Mouse (Mus musculus) lung, embryonic 16.5 days (tissue): ENCODE data around the gene Erlec1. TPM values are rescaled to one million over a fixed set of nuclear protein-coding genes. Genes with fewer than 3 reads are reported as not detected.

Source experiments
- ATAC-seq: fragments of 200-750 bp; cut with Nextera tagmentation; 2 replicates; pipeline ENCODE4 v1.8.0; 2017; ENCODE audit warnings: low read depth, mild to moderate bottlenecking, moderate library complexity
- H3K27ac ChIP-seq: fragments of 300-500 bp; sonication (generic); 2 replicates; pipeline ENCODE4 v1.5.1; 2014; ENCODE audit warnings: mild to moderate bottlenecking, control low read depth, low read length
- H3K27me3 ChIP-seq: fragments of 300-500 bp; sonication (generic); 2 replicates; pipeline ENCODE4 v1.6.1; 2014; ENCODE audit warnings: low read depth, low read length, mixed read lengths; ENCODE audit not compliant: control insufficient read depth, insufficient read depth
- H3K36me3 ChIP-seq: fragments of 300-500 bp; sonication (generic); 2 replicates; pipeline ENCODE4 v1.6.1; 2014; ENCODE audit warnings: low read length; ENCODE audit not compliant: control insufficient read depth, insufficient read depth
- H3K4me1 ChIP-seq: fragments of 300-500 bp; sonication (generic); replicated peaks from 2 replicates; pipeline ENCODE4 v1.6.1; 2014; ENCODE audit warnings: low read length, mixed read lengths; ENCODE audit not compliant: control insufficient read depth, insufficient read depth
- H3K4me2 ChIP-seq: fragments of 300-500 bp; sonication (generic); 2 replicates; pipeline ENCODE4 v1.6.1; 2014; ENCODE audit warnings: low read depth, low read length, control low read depth
- H3K4me3 ChIP-seq: fragments of 300-500 bp; sonication (generic); 2 replicates; pipeline ENCODE4 v1.5.1; 2014; ENCODE audit warnings: mild to moderate bottlenecking, low read length, control low read depth
- H3K9ac ChIP-seq: fragments of 300-500 bp; sonication (generic); 2 replicates; pipeline ENCODE4 v1.6.1; 2014; ENCODE audit warnings: low read length, control low read depth
- H3K9me3 ChIP-seq: fragments of 300-500 bp; sonication (generic); 2 replicates; pipeline ENCODE4 v1.6.1; 2016; ENCODE audit warnings: low read length; ENCODE audit not compliant: control insufficient read depth
- WGBS: fragments of 180-500 bp; shearing (Covaris S2); extraction: QIAGEN DNeasy Blood & Tissue Kit; methylation state at CpG from one replicate; pipeline ENCODE4 v1.1.7; 2014; 5-methylcytosine and 5-hydroxymethylcytosine counted together
- polyA plus RNA-seq: library from polyadenylated mRNA; unstranded; fragments of >200 nt; fragmentation: Nextera tagmentation; extraction: Ambion mirVana; gene quantifications from 2 replicates; pipeline ENCODE4 v1.2.1, GENCODE M21; 2015

The Erlec1 gene
- 10.4 and 11.1 TPM in 2 replicates for polyA plus RNA-seq

DNA sequence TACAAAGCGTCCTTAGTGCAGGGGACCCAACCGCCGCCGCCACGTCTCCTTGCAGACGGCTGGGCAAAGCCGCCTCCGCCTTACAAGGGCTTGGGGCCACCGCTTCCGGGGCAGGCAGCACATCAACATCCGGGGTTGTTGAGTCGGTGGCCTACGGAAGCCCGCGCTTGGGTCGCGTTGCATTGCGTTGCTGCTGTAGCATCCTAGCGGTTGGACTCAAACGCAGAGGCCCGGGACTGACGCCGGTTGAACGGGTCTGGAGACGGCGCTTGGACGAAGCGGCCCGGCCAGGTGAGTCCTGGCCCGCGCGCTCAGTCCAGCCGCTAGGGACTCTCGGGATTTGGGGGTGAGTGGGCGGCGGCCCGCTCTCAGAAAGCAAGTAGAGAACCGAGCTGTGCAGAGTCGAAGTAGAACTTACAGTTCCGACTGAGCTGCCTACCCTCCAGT, at the start of gene Erlec1:
Erlec1 (minus strand) TSS at position 57 of the 447 bp plus-strand sequence.
- peak within 1 kb of the TSS; percentile 86 for H3K27ac ChIP-seq
- H3K9me3 ChIP-seq = peaks cover 5% of the 10 kb centered on the region; the same call in 1 of the 2 replicates
- peaks cover 12% of the 10 kb centered on the region for H3K36me3 ChIP-seq
- H3K4me3 ChIP-seq = peak within 1 kb of the TSS; percentile 77
- peak within 1 kb of the TSS; percentile 84 for H3K4me2 ChIP-seq
- no peaks in the 10 kb centered on the region for H3K27me3 ChIP-seq
- H3K4me1 ChIP-seq = peaks cover 6% of the 10 kb centered on the region
- ATAC-seq = peak; percentile 99
- H3K9ac ChIP-seq = peak within 1 kb of the TSS; percentile 88
- WGBS = under 1% methylated on average over 40 of the region's 40 CpGs

DNA sequence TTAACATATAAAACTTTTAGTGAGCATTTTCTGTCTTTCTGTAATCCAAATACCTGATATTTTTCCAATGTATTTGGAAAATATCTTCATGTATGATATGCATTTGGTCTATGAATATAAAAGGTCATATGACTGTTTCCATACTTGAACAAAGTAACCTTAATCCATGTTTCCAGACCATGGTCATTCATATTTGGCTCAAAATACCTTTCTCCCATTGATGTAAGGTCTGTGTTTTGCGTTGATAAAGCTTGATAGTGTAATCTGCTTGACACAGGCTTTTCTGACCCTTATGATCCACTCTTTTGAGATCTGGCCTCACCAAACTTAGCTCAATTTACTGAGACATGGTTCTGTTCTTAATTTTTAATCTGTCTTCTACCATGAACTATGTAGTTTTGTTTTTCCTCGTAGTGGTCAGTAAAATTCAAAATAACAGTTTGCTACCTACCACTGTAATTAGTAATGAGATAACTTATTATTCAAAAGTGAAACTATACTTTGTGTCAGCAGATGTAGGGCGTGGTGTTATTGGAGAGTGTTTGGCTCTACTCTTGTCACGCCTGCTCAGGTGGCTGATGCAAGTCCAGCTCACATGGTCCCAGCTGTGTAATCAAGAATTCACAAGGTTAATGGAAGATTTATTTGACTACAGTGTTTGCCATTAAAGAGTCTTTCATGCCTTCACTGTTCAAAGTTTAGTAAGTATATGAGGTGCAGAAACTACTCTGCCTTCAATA, 47.2 kb upstream of the Erlec1 start:
- Histone ChIP-seq H3K4me1 (no peaks in the 10 kb centered on the region), H3K9me3 (no peaks in the 10 kb centered on the region), H3K4me2 (no peak overlapping the region), H3K4me3 (no peak overlapping the region), H3K27ac (no peak overlapping the region), H3K27me3 (no peaks in the 10 kb centered on the region), H3K9ac (no peak overlapping the region), H3K36me3 (no peaks in the 10 kb centered on the region)
- WGBS = 70% methylated on average over 4 of the region's 4 CpGs
- no peak for ATAC-seq

DNA sequence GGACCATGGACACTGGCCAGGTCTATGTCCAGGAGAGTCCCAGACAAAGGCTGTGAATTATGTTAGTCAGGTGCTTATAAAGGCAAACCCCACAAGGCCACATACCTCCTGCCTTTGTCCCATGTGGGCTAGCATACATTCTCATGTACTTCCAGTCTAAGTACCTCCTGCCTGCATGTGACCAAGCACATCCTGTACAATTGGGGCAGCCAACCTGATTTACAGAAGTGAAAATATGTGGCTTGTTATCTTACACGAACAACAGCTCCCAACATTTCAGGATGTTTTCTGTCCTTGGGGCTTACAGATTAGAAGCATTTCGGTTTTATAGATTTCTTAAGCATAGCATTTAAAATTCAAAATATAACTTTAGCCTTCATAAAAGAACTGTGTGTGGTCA, 45.9 kb upstream of the Erlec1 start:
- 85% methylated on average over 2 of the region's 2 CpGs for WGBS
- Histone ChIP-seq H3K9ac (no peak overlapping the region), H3K36me3 (no peaks in the 10 kb centered on the region), H3K27ac (no peak overlapping the region), H3K9me3 (no peaks in the 10 kb centered on the region), H3K4me2 (no peak overlapping the region), H3K27me3 (no peaks in the 10 kb centered on the region), H3K4me3 (no peak overlapping the region), H3K4me1 (no peaks in the 10 kb centered on the region)
- ATAC-seq = no peak

DNA sequence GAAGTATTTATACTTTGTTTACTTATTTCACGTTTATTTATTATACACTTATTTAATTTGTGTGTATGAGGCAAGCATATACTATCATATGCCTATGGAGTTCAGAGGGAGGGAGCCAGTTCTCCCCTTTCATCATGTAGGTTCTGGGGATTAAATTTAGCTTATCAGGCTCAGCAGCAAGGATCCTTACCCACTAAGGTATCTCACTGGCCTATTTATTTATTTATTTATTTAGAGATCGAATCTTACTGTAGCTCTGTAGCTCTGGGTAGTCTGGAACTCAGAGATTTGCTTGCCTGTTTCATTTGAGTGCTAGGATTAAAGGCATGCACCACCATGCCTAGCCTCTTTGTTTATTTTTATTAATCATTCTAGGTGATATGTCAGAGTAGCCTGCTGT, 44.6 kb upstream of the Erlec1 start:
- no peaks in the 10 kb centered on the region for H3K36me3 ChIP-seq
- H3K9ac ChIP-seq = no peak overlapping the region
- no peak overlapping the region for H3K4me2 ChIP-seq
- no peaks in the 10 kb centered on the region for H3K27me3 ChIP-seq
- no peak for ATAC-seq
- 61% methylated on average over 2 of the region's 2 CpGs for WGBS
- no peaks in the 10 kb centered on the region for H3K9me3 ChIP-seq
- no peak overlapping the region for H3K4me3 ChIP-seq
- H3K4me1 ChIP-seq = no peaks in the 10 kb centered on the region
- H3K27ac ChIP-seq = no peak overlapping the region

DNA sequence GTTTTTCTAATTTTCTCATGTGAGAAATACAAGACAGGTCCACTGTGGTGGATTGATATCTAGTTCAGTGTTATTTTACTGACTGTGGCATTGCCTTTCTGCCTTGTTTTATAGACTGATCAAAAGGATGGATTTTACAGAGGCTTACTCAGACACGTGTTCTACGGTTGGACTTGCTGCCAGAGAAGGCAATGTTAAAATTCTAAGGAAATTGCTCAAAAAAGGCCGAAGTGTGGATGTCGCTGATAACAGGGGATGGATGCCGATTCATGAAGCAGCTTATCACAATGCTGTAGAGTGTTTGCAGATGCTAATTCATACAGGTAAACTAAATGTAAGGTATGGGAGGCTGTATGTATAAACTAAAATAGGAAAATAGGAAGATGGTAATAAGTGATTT, 44.1 kb upstream of the Erlec1 start:
- no peaks in the 10 kb centered on the region for H3K4me1 ChIP-seq
- no peak overlapping the region for H3K4me2 ChIP-seq
- H3K36me3 ChIP-seq = no peaks in the 10 kb centered on the region

DNA sequence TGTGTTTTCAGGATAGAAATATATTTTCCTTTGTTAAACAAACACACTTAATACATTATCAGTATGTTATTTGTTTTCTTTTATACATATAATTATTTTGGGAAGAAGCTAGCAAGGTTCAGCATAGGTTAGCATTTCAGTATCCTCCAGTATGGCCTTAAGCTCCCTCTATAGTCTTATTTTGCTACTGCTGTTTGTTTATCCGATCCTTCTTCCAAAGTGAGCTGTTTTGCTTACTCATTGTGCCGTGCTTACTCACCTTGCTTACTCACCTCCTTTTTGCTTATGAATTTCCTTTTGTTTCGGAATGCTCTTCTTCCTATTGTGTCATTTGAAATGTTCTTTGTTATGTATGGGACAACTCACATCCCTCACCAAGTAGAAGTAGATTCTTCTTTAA, 42.5 kb upstream of the Erlec1 start:
- no peaks in the 10 kb centered on the region for H3K4me1 ChIP-seq
- no peaks in the 10 kb centered on the region for H3K9me3 ChIP-seq
- H3K36me3 ChIP-seq = no peaks in the 10 kb centered on the region
- H3K27ac ChIP-seq = no peak overlapping the region
- no peak for ATAC-seq
- no peak overlapping the region for H3K9ac ChIP-seq
- H3K4me3 ChIP-seq = no peak overlapping the region
- no peak overlapping the region for H3K4me2 ChIP-seq
- 84% methylated on average over 3 of the region's 3 CpGs for WGBS
- no peaks in the 10 kb centered on the region for H3K27me3 ChIP-seq

More for the DNA sequence above, 44.1 kb upstream of the Erlec1 start:
- no peak overlapping the region for H3K27ac ChIP-seq
- no peak for ATAC-seq
- no peaks in the 10 kb centered on the region for H3K9me3 ChIP-seq
- WGBS = 87% methylated on average over 5 of the region's 5 CpGs
- no peaks in the 10 kb centered on the region for H3K27me3 ChIP-seq
- H3K4me3 ChIP-seq = no peak overlapping the region
- H3K9ac ChIP-seq = no peak overlapping the region

DNA sequence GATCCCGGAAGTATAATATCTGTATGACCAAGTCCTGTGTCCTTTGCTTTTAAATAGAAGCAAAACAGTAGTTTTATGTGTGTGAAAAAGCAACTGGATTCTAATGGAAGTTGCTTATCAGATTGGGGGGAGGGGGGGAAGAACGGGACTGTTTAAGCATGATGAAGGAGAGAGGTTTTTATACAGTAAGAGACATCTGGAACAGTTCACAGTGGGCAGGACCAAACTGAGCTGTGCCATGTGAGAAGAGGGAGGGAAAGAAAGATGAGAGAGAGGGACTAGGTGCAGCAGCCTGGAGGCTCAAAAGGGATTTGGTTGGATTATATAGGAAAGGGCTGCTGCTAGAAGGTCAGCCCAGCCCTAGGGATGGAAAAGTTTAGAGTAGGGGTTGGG, 32.5 kb upstream of the Erlec1 start:
- Histone ChIP-seq H3K4me1 (peaks cover 4% of the 10 kb centered on the region), H3K9me3 (no peaks in the 10 kb centered on the region), H3K27ac (peak overlapping the region; percentile 83), H3K9ac (peak overlapping the region; percentile 83), H3K27me3 (no peaks in the 10 kb centered on the region), H3K36me3 (no peaks in the 10 kb centered on the region), H3K4me3 (peak overlapping the region; percentile 74), H3K4me2 (peak overlapping the region; percentile 80)
- ATAC-seq = peak; percentile 60
- 0% methylated on average over 2 of the region's 2 CpGs for WGBS

DNA sequence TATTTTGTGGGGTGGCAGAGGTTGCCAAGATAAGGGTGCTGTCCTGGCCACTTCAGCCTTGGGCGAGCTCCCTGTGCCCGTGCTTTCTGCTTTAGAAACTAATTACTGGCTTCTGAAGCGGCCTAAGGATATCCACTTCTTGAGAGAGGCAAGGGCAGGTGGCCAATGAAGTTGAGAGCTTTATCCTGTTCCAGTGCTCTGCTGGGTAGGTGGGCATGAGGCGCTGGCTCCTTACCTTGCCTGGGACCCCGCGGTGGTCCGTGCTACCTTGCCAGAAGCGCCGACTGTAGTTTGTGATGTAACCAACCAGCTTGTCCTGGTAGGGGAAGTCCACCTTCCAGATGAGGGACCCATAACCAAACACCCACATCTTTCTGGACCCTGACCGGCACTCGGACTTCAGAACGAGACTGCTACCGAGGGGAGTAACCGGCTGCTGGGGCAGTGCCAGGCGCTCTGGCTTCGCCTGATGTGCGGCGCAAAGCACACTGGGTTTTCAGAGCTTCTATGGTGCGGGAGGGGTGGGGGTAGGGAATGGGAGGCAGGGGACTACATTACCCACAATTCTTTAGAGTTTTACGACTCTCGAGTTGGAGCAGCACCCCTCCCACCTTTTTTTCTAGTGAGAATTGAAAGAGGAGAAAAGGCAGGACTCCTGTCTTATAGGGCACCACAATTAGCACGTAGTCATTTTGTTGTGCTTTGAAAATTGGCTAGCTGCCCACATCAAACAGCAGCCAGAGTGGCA, 31.9 kb upstream of the Erlec1 start, which contains the start of gene Chac2:
Chac2 (minus strand) TSS at position 474 of the 748 bp plus-strand sequence.
- peak; percentile 98 for ATAC-seq
- WGBS = under 1% methylated on average over 22 of the region's 22 CpGs
- peak within 1 kb of the TSS; percentile 80 for H3K4me2 ChIP-seq
- no peaks in the 10 kb centered on the region for H3K36me3 ChIP-seq
- peaks cover 4% of the 10 kb centered on the region for H3K4me1 ChIP-seq
- no peaks in the 10 kb centered on the region for H3K9me3 ChIP-seq
- peak within 1 kb of the TSS; percentile 74 for H3K4me3 ChIP-seq
- peak within 1 kb of the TSS; percentile 83 for H3K9ac ChIP-seq
- H3K27me3 ChIP-seq = no peaks in the 10 kb centered on the region
- peak within 1 kb of the TSS; percentile 83 for H3K27ac ChIP-seq

DNA sequence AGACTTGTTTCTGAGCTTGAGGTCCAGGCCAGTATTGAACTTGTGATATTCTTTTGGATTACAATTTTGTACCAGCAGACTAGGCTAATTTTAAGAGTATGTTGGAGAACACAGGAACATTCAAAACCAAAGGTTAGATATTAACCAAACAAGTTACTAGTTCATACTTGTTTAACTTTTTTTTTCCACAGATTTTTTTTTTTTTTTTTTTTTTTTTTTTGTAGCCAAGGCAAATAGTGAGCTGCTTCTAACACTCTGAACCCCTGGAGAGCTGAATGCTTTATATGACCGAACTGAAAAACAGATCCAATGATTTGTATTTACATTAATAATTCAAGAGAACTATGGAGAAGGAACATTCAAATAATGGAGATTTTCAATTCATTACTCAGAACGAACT, 31.1 kb upstream of the Erlec1 start:
- ATAC-seq = no peak
- WGBS = 36% methylated on average over 2 of the region's 2 CpGs
- Histone ChIP-seq H3K4me1 (peaks cover 4% of the 10 kb centered on the region), H3K27ac (no peak overlapping the region), H3K9me3 (no peaks in the 10 kb centered on the region), H3K9ac (no peak overlapping the region), H3K4me3 (no peak overlapping the region), H3K36me3 (no peaks in the 10 kb centered on the region), H3K27me3 (no peaks in the 10 kb centered on the region), H3K4me2 (peak overlapping the region; percentile 14; the same call in 1 of the 2 replicates)
